Mouse (Mus musculus) megakaryocyte-erythroid progenitor cell, adult 5 weeks (primary cell): ENCODE data around the gene Cdh23. TPM values are rescaled to one million over a fixed set of nuclear protein-coding genes. Genes with fewer than 3 reads are reported as not detected.

ENCODE experiments used
- polyA plus RNA-seq: library from polyadenylated mRNA; stranded (reverse); fragments of >175 nt; gene quantifications from 2 replicates; pipeline ENCODE4 v1.2.3, GENCODE M21; 2012

Gene Cdh23
- 0.15 and 0.35 TPM in 2 replicates for polyA plus RNA-seq

GRCm38 (mm10) chr10:60696390-60696789, at the start of gene Cdh23:
Gene Cdh23, minus strand, starts transcription at chr10:60696490.

GRCm38 (mm10) chr10:60399449-60399848, 296.8 kb downstream of the Cdh23 start, which contains the start of gene Gm17455:
Gene Gm17455, plus strand, starts transcription at chr10:60399726.

GRCm38 (mm10) chr10:60346701-60347405, 349.4 kb downstream of the Cdh23 start, which contains the start of gene Vsir:
Gene Vsir, plus strand, starts transcription at chr10:60346851.

GRCm38 (mm10) chr10:60277207-60278005, 418.9 kb downstream of the Cdh23 start, which contains the start of gene Psap:
Gene Psap, plus strand, starts transcription at chr10:60277627.

Other genes with a start within 250 kb of the Cdh23 start
- gene Slc29a3, start 56.3 kb upstream of the Cdh23 start, polyA plus RNA-seq = 7.5 and 7.8 TPM in 2 replicates
- 0.15 and 0.28 TPM in 2 replicates for gene Unc5b, start 135.1 kb upstream of the Cdh23 start, polyA plus RNA-seq